Mouse (Mus musculus) C2C12 (cell line): ENCODE measurements around the gene Icmt.

ENCODE experiments used
- CEBPB ChIP-seq: IDR thresholded peaks from one replicate; pipeline ENCODE4 v1.6.1; 2011; ENCODE audit warnings: low read depth, mild to moderate bottlenecking, control low read depth, moderate library complexity
- CTCF ChIP-seq: IDR thresholded peaks from one replicate; pipeline ENCODE4 v1.5.1; 2011; ENCODE audit not compliant: control insufficient read depth, insufficient read depth, insufficient read length
- FOSL1 ChIP-seq: IDR thresholded peaks from one replicate; pipeline ENCODE4 v1.8.0; 2011; ENCODE audit warnings: mild to moderate bottlenecking, low read length; ENCODE audit not compliant: poor library complexity, insufficient read depth, severe bottlenecking
- MAX ChIP-seq: IDR thresholded peaks from one replicate; pipeline ENCODE4 v1.6.1; 2011; ENCODE audit warnings: mild to moderate bottlenecking, control low read depth
- USF1 ChIP-seq: IDR thresholded peaks from one replicate; pipeline ENCODE4 v1.6.1; 2011; ENCODE audit warnings: low read depth, mild to moderate bottlenecking, control low read depth, moderate library complexity

DNA sequence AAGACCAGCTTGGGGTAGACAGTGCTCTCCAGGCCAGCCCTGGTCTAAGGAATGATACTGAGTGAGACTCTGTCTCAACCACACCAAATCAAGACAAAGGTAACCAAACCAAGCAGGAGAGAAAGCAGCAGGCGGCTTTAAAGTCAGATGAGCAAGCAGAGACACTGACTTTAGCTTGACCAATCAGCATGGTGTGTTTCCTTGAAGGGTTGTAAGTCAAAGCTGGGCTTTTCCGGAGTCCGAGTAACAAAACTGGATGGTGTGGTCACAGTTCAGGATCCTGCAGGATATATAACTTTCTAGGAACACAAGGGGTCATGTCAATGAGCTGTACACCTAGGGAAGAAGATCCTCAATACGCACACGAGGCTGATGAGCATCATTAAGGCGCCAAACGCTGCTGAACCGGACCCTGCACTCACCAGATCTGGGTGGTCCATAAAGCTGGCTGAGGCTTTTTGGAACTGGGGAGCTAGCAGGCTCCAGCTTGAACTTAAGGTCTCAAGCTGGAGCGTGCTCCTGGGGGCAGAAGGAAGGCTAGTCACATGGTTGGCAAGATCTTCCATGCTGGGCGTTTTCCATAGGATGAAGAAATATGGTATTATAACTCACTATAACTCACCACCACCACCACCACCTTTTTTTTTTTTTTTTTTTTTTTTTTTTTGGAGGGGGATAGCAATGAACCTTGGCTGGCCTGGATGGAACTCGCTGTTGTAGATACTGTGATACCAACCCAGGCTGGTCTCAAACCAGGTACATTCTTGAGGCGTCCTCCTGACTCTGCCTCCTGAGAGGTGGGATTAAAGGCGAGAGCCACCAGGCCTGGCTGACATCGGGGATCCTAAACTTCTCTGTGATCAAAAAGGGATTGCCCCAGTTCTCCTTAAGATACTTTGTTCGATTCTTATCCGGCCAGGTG lies 27.9 kb downstream of the Icmt start:
- TF ChIP-seq CTCF (no peak), MAX (no peak), FOSL1 (no peak), CEBPB (no peak), USF1 (no peak)
